Mouse (Mus musculus) ES-Bruce4 (cell line): ENCODE measurements around the gene Synpo2l.

Experiments used
- CTCF ChIP-seq: IDR thresholded peaks from one replicate; pipeline ENCODE4 v1.8.1; 2011; ENCODE audit warnings: low read depth, low read length
- EP300 ChIP-seq: IDR thresholded peaks from 2 replicates; pipeline ENCODE4 v1.6.1; 2011; ENCODE audit warnings: low read depth, low read length; ENCODE audit not compliant: insufficient read depth
- POLR2A ChIP-seq: IDR thresholded peaks from one replicate; pipeline ENCODE4 v1.8.1; 2011; ENCODE audit warnings: low read length; ENCODE audit not compliant: insufficient read depth

- no peak for TF ChIP-seq CTCF
- TF ChIP-seq EP300 = no peak
- TF ChIP-seq POLR2A = no peak
Measured at GRCm38 (mm10) chr14:20618211-20618610, 49.9 kb downstream of the Synpo2l start.
